Mouse (Mus musculus): ENCODE results near the gene Zbtb12. TPM values are rescaled to one million over a fixed set of nuclear protein-coding genes. Genes with fewer than 3 reads are reported as not detected.

Gene Zbtb12
- total and polyA plus RNA-seq, 3 experiments: 2.4 to 9.3 (median 8.5) TPM

DNA sequence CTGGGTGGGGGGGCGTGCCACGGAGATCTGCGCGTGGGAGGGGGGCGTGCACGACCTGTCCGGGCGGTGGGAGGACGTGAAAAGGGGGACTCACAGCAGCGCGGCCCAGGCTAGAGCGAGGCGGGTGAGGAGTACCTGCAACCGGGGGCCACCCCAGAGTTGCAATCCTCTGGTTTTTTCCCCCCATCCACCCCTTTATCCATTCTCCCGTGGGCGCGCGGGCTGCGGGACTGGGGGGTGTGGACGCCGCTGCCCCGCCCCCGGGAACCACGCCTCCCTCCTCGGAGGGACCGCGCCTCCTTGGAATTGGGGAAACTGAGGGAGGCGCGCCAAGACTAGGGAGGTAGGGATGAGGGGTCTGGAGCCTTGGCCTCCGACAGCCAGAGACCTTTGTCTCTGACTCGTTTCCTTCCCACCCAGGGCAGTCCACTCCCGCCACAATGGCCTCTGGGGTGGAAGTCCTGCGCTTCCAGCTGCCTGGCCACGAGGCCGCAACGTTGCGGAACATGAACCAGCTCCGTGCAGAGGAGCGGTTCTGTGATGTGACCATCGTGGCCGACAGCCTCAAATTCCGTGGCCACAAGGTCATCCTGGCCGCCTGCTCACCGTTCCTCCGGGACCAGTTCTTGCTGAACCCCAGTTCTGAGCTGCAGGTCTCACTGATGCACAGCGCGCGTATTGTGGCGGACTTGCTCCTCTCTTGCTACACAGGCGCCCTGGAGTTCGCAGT lies 15.7 kb downstream of the Zbtb12 start:
- Histone ChIP-seq H3K79me2 (replicated peaks; ENCODE audit: control insufficient read depth, extremely low read depth, insufficient read depth, poor library complexity, severe bottlenecking) (peaks cover 5% of the 10 kb centered on the region), H3K9me3 (replicated peaks; ENCODE audit: low read length) (peaks cover 5% of the 10 kb centered on the region), H3K27ac (ENCODE audit: insufficient read depth, low read depth) (0 out of 2 replicates have a peak overlapping the region, but pooled peaks have one; percentile 5), H3K4me2 (ENCODE audit: insufficient read depth, low read depth, poor library complexity, severe bottlenecking) (peak overlapping the region; percentile 75), H3K4me1 (ENCODE audit: control insufficient read depth in 1 of 2, insufficient read depth in 2 of 2) (peaks cover 7 to 27% of the 10 kb centered on the region in 2 experiments), H3K4me3 (replicated peaks in 1 of 3; ENCODE audit: low read depth in 2 of 3, low read length in 2 of 3, poor library complexity in 1 of 3) (peak overlapping the region; percentile 44 to 78 (median 64)), H3K36me3 (replicated peaks in 1 of 2; ENCODE audit: control insufficient read depth in 1 of 2, insufficient read depth in 1 of 2, low read length in 1 of 2) (peaks cover 2 to 15% of the 10 kb centered on the region in 2 experiments), H3K9ac (ENCODE audit: insufficient read depth, low read depth) (peak overlapping the region; percentile 97), H3K27me3 (replicated peaks) (no peaks in the 10 kb centered on the region)
- DNase-seq (ENCODE audit: extremely low read depth): no peak
- dilution Hi-C loops (cut with MboI; ENCODE audit: extremely low pct_ligation_motif_present, extremely low pct_unique_long_range_greater_than_20kb, low sequenced_read_pairs): no loop called here
- 0 out of 2 replicates have a peak, but pooled peaks have one; percentile 21 for TF ChIP-seq ZMIZ1 (IDR thresholded peaks at IDR 0.05; ENCODE audit: low read depth, low read length)
- no peak for TF ChIP-seq GABPA (IDR thresholded peaks at IDR 0.05; ENCODE audit: insufficient replicate concordance, low read depth, low read length)
- in situ Hi-C loops (cut with MboI; ENCODE audit: low pct_ligation_motif_present, low pct_unique_long_range_greater_than_20kb, low sequenced_read_pairs): no loop called here

DNA sequence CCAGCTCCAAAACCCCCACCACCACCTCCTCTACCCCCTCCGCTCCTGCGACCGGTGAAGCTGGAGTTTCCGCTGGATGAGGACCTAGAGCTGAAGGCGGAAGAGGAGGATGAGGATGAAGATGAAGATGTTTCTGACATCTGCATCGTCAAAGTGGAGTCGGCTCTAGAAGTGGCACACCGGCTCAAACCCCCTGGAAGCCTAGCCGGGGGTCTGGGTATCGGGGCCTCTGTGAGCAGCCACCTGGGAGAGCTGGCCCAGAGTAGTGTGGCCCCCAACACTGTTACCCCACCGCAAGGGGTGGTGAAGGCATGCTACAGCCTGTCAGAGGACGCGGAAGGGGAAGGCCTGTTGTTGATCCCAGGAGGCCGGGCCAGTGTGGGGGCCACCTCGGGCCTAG lies 16.4 kb downstream of the Zbtb12 start:
- Histone ChIP-seq H3K9ac (ENCODE audit: insufficient read depth, low read depth) (no peak overlapping the region), H3K79me2 (replicated peaks; ENCODE audit: control insufficient read depth, extremely low read depth, insufficient read depth, poor library complexity, severe bottlenecking) (peaks cover 9% of the 10 kb centered on the region), H3K36me3 (replicated peaks in 1 of 2; ENCODE audit: control insufficient read depth in 1 of 2, insufficient read depth in 1 of 2, low read length in 1 of 2) (peaks cover 2 to 15% of the 10 kb centered on the region in 2 experiments), H3K4me3 (replicated peaks in 1 of 3; ENCODE audit: low read depth in 2 of 3, low read length in 2 of 3, poor library complexity in 1 of 3) (no peak overlapping the region), H3K4me1 (ENCODE audit: control insufficient read depth in 1 of 2, insufficient read depth in 2 of 2) (peaks cover 7 to 25% of the 10 kb centered on the region in 2 experiments), H3K27ac (ENCODE audit: insufficient read depth, low read depth) (no peak overlapping the region), H3K9me3 (replicated peaks; ENCODE audit: low read length) (peaks cover 5% of the 10 kb centered on the region), H3K4me2 (ENCODE audit: insufficient read depth, low read depth, poor library complexity, severe bottlenecking) (no peak overlapping the region), H3K27me3 (replicated peaks) (no peaks in the 10 kb centered on the region)
- dilution Hi-C loops (cut with MboI; ENCODE audit: extremely low pct_ligation_motif_present, extremely low pct_unique_long_range_greater_than_20kb, low sequenced_read_pairs) (no loop called here), in situ Hi-C loops (cut with MboI; ENCODE audit: low pct_ligation_motif_present, low pct_unique_long_range_greater_than_20kb, low sequenced_read_pairs) (no loop called here)
- TF ChIP-seq ZNF384 (IDR thresholded peaks at IDR 0.05; ENCODE audit: low read depth, low read length) (no peak), ZMIZ1 (IDR thresholded peaks at IDR 0.05; ENCODE audit: low read depth, low read length) (no peak), POLR2A (IDR thresholded peaks at IDR 0.05; ENCODE audit: low read depth, low read length) (no peak), RAD21 (IDR thresholded peaks at IDR 0.05; ENCODE audit: low read depth, low read length) (no peak), CHD1 (IDR thresholded peaks at IDR 0.05; ENCODE audit: low read depth, low read length) (no peak), ELF1 (IDR thresholded peaks at IDR 0.05; ENCODE audit: low read depth, low read length) (no peak), ETS1 (conservative IDR thresholded peaks at IDR 0.05; ENCODE audit: low read depth, low read length) (no peak), USF2 (conservative IDR thresholded peaks at IDR 0.05; ENCODE audit: low read depth, low read length) (no peak), PAX5 (IDR thresholded peaks at IDR 0.05; ENCODE audit: low read length) (no peak), ZKSCAN1 (IDR thresholded peaks at IDR 0.05; ENCODE audit: borderline replicate concordance, low read depth, low read length) (no peak), JUND (conservative IDR thresholded peaks at IDR 0.05; ENCODE audit: low read depth, low read length) (no peak), MAFK (IDR thresholded peaks at IDR 0.05; ENCODE audit: insufficient replicate concordance, low read length) (no peak), MEF2A (IDR thresholded peaks at IDR 0.05; ENCODE audit: borderline replicate concordance, low read depth, low read length) (no peak), MYC (IDR thresholded peaks at IDR 0.05; ENCODE audit: low read depth, low read length) (no peak), NRF1 (IDR thresholded peaks at IDR 0.05; ENCODE audit: low read depth, low read length) (no peak), TBP (conservative IDR thresholded peaks at IDR 0.05; ENCODE audit: low read depth, low read length) (no peak), ZC3H11A (IDR thresholded peaks at IDR 0.05; ENCODE audit: low read depth, low read length) (no peak)
- DNase-seq (ENCODE audit: extremely low read depth): no peak

Data from CH12.LX (cell line).